11 mouse cellular contexts compared by ENCODE assay signal in the genomic region with DNA sequence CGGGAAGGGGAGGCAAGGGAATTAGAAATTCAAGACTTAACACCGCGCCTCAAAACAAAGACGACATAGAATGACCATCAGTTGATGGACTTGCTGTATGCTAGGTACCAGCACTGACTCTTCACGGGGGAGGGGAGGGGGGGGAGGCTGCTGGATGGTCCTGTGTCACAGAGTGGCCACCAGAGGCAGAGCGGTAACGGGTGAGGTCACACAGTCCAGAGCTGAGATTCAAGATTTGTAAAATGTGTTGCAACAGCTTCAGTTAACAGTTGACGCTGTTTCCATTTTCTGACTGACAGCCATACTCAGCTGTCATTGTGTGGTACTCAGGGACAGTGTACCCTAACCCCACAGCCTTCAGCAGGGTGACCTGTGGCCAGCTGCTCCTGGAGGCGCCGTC. TPM values are rescaled to one million over a fixed set of nuclear protein-coding genes. Genes with fewer than 3 reads are reported as not detected.
DNase-seq lines count a peak whose midpoint lies in the region; ATAC-seq lines count a peak whose summit lies in the region.
"Had no signal": no experiment of that assay in that cellular context is flagged by ENCODE, and none has a peak within 500 bp of the region (broad histone marks: within the 10 kb centered on the region; RNA-seq: fewer than 3 reads in every experiment).

No protein-coding gene starts in this region.

- peak overlapping the region; percentile 71 for H3K4me2 ChIP-seq in kidney, embryonic 15.5 days
- peak overlapping the region; percentile 38 for H3K4me2 ChIP-seq in hindbrain, embryonic 14.5 days (replicated peaks)
- peak overlapping the region; percentile 52 for H3K4me2 ChIP-seq in midbrain, embryonic 14.5 days (ENCODE audit: low read length)

- DNase-seq in adrenal gland, postnatal 14 days: peak; percentile 61
- no peak for DNase-seq in adrenal gland, adult 8-10 months
- no peak for DNase-seq in kidney, adult 8-10 months
- no peak for DNase-seq in hindbrain, embryonic 14.5 days (ENCODE audit: low spot score)
- DNase-seq in midbrain, embryonic 14.5 days: peak; percentile 35
- no peak for DNase-seq in gastrocnemius, adult 18-20 months (ENCODE audit: low spot score)
- DNase-seq: heart, adult 2 months had no signal

- H3K9ac ChIP-seq in kidney, embryonic 15.5 days: no peak overlapping the region
- no peak overlapping the region for H3K9ac ChIP-seq in hindbrain, embryonic 14.5 days
- 0 out of 2 replicates have a peak overlapping the region, but pooled peaks have one; percentile 43 for H3K9ac ChIP-seq in midbrain, embryonic 14.5 days (replicated peaks; ENCODE audit: low read length)

- H3K4me1 ChIP-seq in kidney, embryonic 15.5 days: peaks cover 24% of the 10 kb centered on the region
- H3K4me1 ChIP-seq in hindbrain, embryonic 14.5 days (replicated peaks; ENCODE audit: control insufficient read depth, insufficient read depth, low read length): peaks cover 16% of the 10 kb centered on the region; the same call in 1 of the 2 replicates
- H3K4me1 ChIP-seq in midbrain, embryonic 14.5 days (ENCODE audit: control insufficient read depth, insufficient read depth, low read length): peaks cover 20% of the 10 kb centered on the region

- H3K36me3 ChIP-seq in kidney, embryonic 15.5 days: peaks cover 54% of the 10 kb centered on the region
- peaks cover 69% of the 10 kb centered on the region for H3K36me3 ChIP-seq in hindbrain, embryonic 14.5 days (replicated peaks; ENCODE audit: control insufficient read depth, insufficient read depth)
- peaks cover 63% of the 10 kb centered on the region for H3K36me3 ChIP-seq in midbrain, embryonic 14.5 days (ENCODE audit: control insufficient read depth, insufficient read depth, low read length)

- WGBS in kidney, embryonic 15.5 days: 72% methylated on average over 10 of the region's 10 CpGs
- 54% methylated on average over 10 of the region's 10 CpGs for WGBS in hindbrain, embryonic 14.5 days
- WGBS in midbrain, embryonic 14.5 days: 63% methylated on average over 10 of the region's 10 CpGs

- H3K4me3 ChIP-seq in kidney, embryonic 15.5 days (replicated peaks): peak overlapping the region; percentile 44
- H3K4me3 ChIP-seq in hindbrain, embryonic 14.5 days (replicated peaks; ENCODE audit: low read length): no peak overlapping the region
- no peak overlapping the region; the same call in 1 of the 2 replicates for H3K4me3 ChIP-seq in midbrain, embryonic 14.5 days (replicated peaks; ENCODE audit: low read depth, low read length)

- no peak overlapping the region for H3K27ac ChIP-seq in kidney, embryonic 15.5 days
- no peak overlapping the region for H3K27ac ChIP-seq in hindbrain, embryonic 14.5 days
- no peak overlapping the region for H3K27ac ChIP-seq in midbrain, embryonic 14.5 days (replicated peaks; ENCODE audit: low read depth, low read length)
- H3K27ac ChIP-seq: heart, adult 2 months had no signal

- ATAC-seq in kidney, embryonic 15.5 days (replicated peaks; ENCODE audit: low FRiP score): no peak
- ATAC-seq in hindbrain, embryonic 14.5 days (ENCODE audit: low FRiP score): no peak
- no peak for ATAC-seq in midbrain, embryonic 14.5 days (ENCODE audit: low FRiP score, low TSS enrichment)
- no peak for ATAC-seq in megakaryocyte, adult 5-6 weeks (ENCODE audit: poor library complexity, severe bottlenecking)
- ATAC-seq: Patski had no signal

- H3K27me3 ChIP-seq in kidney, embryonic 15.5 days: no peaks in the 10 kb centered on the region
- no peaks in the 10 kb centered on the region for H3K27me3 ChIP-seq in hindbrain, embryonic 14.5 days (ENCODE audit: control insufficient read depth, insufficient read depth, low read length)
- no peaks in the 10 kb centered on the region for H3K27me3 ChIP-seq in midbrain, embryonic 14.5 days (ENCODE audit: control insufficient read depth, insufficient read depth, low read length)
- H3K27me3 ChIP-seq: Patski had no signal

- H3K9me3 ChIP-seq in kidney, embryonic 15.5 days (replicated peaks): no peaks in the 10 kb centered on the region
- H3K9me3 ChIP-seq in hindbrain, embryonic 14.5 days (ENCODE audit: control insufficient read depth, low read length): no peaks in the 10 kb centered on the region
- H3K9me3 ChIP-seq in midbrain, embryonic 14.5 days (ENCODE audit: control insufficient read depth, low read length): no peaks in the 10 kb centered on the region

RNA-seq across cellular contexts. Expression of a gene that starts 4.9 kb away (rescaled TPM):
- total RNA-seq in adrenal gland, postnatal 14 days (2021): 25.3 and 26.8 TPM in 2 replicates
- 10 to 100 TPM; 22.6 to 31.1 (median 28.5) TPM for total RNA-seq in adrenal gland, adult 8-10 months (2022)
- 64.8 and 70.5 TPM in 2 replicates for polyA plus RNA-seq in kidney, embryonic 15.5 days (2015; fragmentation: Nextera tagmentation; extraction: Ambion mirVana)
- 49.8 and 53.1 TPM in 2 replicates for polyA plus RNA-seq in hindbrain, embryonic 14.5 days (2014; fragmentation: Nextera tagmentation; extraction: Ambion mirVana)
- 50.5 and 51.1 TPM in 2 replicates for polyA plus RNA-seq in midbrain, embryonic 14.5 days (2014; fragmentation: Nextera tagmentation; extraction: Ambion mirVana)
- total RNA-seq in megakaryocyte, adult 5-6 weeks (2015): 19.0 and 24.2 TPM in 2 replicates
- total RNA-seq in megakaryocyte, adult 5-6 weeks (2017): 17.7 and 17.8 TPM in 2 replicates
- total RNA-seq in gastrocnemius, adult 18-20 months (2021): 1 to 10 TPM; 4.1 to 4.8 TPM

RNA-seq across cellular contexts. Expression of a gene that starts 11.4 kb away (rescaled TPM):
- not detected in 2 replicates for total RNA-seq in adrenal gland, postnatal 14 days (2021)
- not detected for total RNA-seq in adrenal gland, adult 8-10 months (2022)
- polyA plus RNA-seq in kidney, embryonic 15.5 days (2015; fragmentation: Nextera tagmentation; extraction: Ambion mirVana): 0.18 TPM in 1 of 2 replicates, not detected in the other
- polyA plus RNA-seq in hindbrain, embryonic 14.5 days (2014; fragmentation: Nextera tagmentation; extraction: Ambion mirVana): 3.8 and 4.5 TPM in 2 replicates
- 3.2 and 4.6 TPM in 2 replicates for polyA plus RNA-seq in midbrain, embryonic 14.5 days (2014; fragmentation: Nextera tagmentation; extraction: Ambion mirVana)
- total RNA-seq in megakaryocyte, adult 5-6 weeks (2015): not detected in 2 replicates
- not detected in 2 replicates for total RNA-seq in megakaryocyte, adult 5-6 weeks (2017)
- total RNA-seq in gastrocnemius, adult 18-20 months (2021): not detected
- total RNA-seq: heart, adult 2 months had no signal
- polyA plus RNA-seq: heart, adult 2 months; Patski had no signal

RNA-seq across cellular contexts. Expression of a gene that starts 23.3 kb away (rescaled TPM):
- 0.26 TPM in 1 of 2 replicates, not detected in the other for total RNA-seq in adrenal gland, postnatal 14 days (2021)
- total RNA-seq in adrenal gland, adult 8-10 months (2022): under 1 TPM in 3 of 4 experiments, not detected in 1; 0.28 to 0.54 (median 0.45) TPM
- 0.15 and 0.25 TPM in 2 replicates for polyA plus RNA-seq in kidney, embryonic 15.5 days (2015; fragmentation: Nextera tagmentation; extraction: Ambion mirVana)
- polyA plus RNA-seq in hindbrain, embryonic 14.5 days (2014; fragmentation: Nextera tagmentation; extraction: Ambion mirVana): 0.52 and 0.74 TPM in 2 replicates
- polyA plus RNA-seq in midbrain, embryonic 14.5 days (2014; fragmentation: Nextera tagmentation; extraction: Ambion mirVana): 0.41 and 0.80 TPM in 2 replicates
- total RNA-seq in megakaryocyte, adult 5-6 weeks (2015): not detected in 2 replicates
- not detected in 2 replicates for total RNA-seq in megakaryocyte, adult 5-6 weeks (2017)
- under 1 TPM in 1 of 2 experiments, not detected in 1; 0.09 TPM for total RNA-seq in gastrocnemius, adult 18-20 months (2021)
- polyA plus RNA-seq: embryonic facial prominence, embryonic 11.5 days had no signal

RNA-seq across cellular contexts. Expression of a gene that starts 23.4 kb away (rescaled TPM):
- 5.1 and 5.9 TPM in 2 replicates for total RNA-seq in adrenal gland, postnatal 14 days (2021)
- total RNA-seq in adrenal gland, adult 8-10 months (2022): 10 to 100 TPM in 2 of 4 experiments, 1 to 10 TPM in 2; 5.4 to 17.8 (median 10.2) TPM
- 5.1 and 5.5 TPM in 2 replicates for polyA plus RNA-seq in kidney, embryonic 15.5 days (2015; fragmentation: Nextera tagmentation; extraction: Ambion mirVana)
- 4.3 and 5.1 TPM in 2 replicates for polyA plus RNA-seq in hindbrain, embryonic 14.5 days (2014; fragmentation: Nextera tagmentation; extraction: Ambion mirVana)
- 3.5 TPM in 2 replicates for polyA plus RNA-seq in midbrain, embryonic 14.5 days (2014; fragmentation: Nextera tagmentation; extraction: Ambion mirVana)
- 0.57 TPM in 1 of 2 replicates, not detected in the other for total RNA-seq in megakaryocyte, adult 5-6 weeks (2015)
- total RNA-seq in megakaryocyte, adult 5-6 weeks (2017): 0.88 and 5.4 TPM in 2 replicates
- total RNA-seq in gastrocnemius, adult 18-20 months (2021): 1 to 10 TPM; 1.2 to 1.6 TPM

RNA-seq across cellular contexts. Expression of a gene that starts 31.3 kb away (rescaled TPM):
- total RNA-seq in adrenal gland, postnatal 14 days (2021): 29.8 and 39.3 TPM in 2 replicates
- total RNA-seq in adrenal gland, adult 8-10 months (2022): 10 to 100 TPM; 12.4 to 23.9 (median 18.0) TPM
- polyA plus RNA-seq in kidney, embryonic 15.5 days (2015; fragmentation: Nextera tagmentation; extraction: Ambion mirVana): 32.5 and 37.2 TPM in 2 replicates
- polyA plus RNA-seq in hindbrain, embryonic 14.5 days (2014; fragmentation: Nextera tagmentation; extraction: Ambion mirVana): 43.5 and 47.9 TPM in 2 replicates
- 45.8 and 45.9 TPM in 2 replicates for polyA plus RNA-seq in midbrain, embryonic 14.5 days (2014; fragmentation: Nextera tagmentation; extraction: Ambion mirVana)
- total RNA-seq in megakaryocyte, adult 5-6 weeks (2015): 49.8 and 56.2 TPM in 2 replicates
- total RNA-seq in megakaryocyte, adult 5-6 weeks (2017): 30.1 and 38.2 TPM in 2 replicates
- 1 to 10 TPM; 5.7 to 7.3 TPM for total RNA-seq in gastrocnemius, adult 18-20 months (2021)

Comparison
In these comparisons a context has a peak if more than half of its experiments do, and no peak if none do; other contexts are left out.
1. DNase-seq: peak in adrenal gland, postnatal 14 days (single experiment) and midbrain, embryonic 14.5 days (single experiment); none in adrenal gland, adult 8-10 months (single experiment), kidney, adult 8-10 months (0 of 2), hindbrain, embryonic 14.5 days (single experiment) and gastrocnemius, adult 18-20 months (single experiment).
2. Peak in every context shown above with its lines, with median percentiles within 50 percentile points of each other: H3K4me2 ChIP-seq.